Mouse (Mus musculus): Measurements from ENCODE around the gene Ppargc1a. TPM values are rescaled to one million over a fixed set of nuclear protein-coding genes. Genes with fewer than 3 reads are reported as not detected.

Gene Ppargc1a
- polyA plus RNA-seq, 1 experiment from 2014 or later, result 8.1 TPM

GRCm38 (mm10) chr5:51584987-51585386, 17.5 kb upstream of the Ppargc1a start:
- Histone ChIP-seq H3K4me1 (replicated peaks; ENCODE audit: control insufficient read depth, insufficient read depth, low read length) (peaks cover 9% of the 10 kb centered on the region), H3K9ac (ENCODE audit: low read length) (no peak overlapping the region), H3K9me3 (ENCODE audit: control insufficient read depth, low read length) (no peaks in the 10 kb centered on the region), H3K27ac (ENCODE audit: low read length) (no peak overlapping the region), H3K4me2 (ENCODE audit: low read depth, low read length) (no peak overlapping the region), H3K36me3 (ENCODE audit: control insufficient read depth, insufficient read depth, low read length) (no peaks in the 10 kb centered on the region), H3K4me3 (ENCODE audit: low read length) (no peak overlapping the region), H3K27me3 (ENCODE audit: control insufficient read depth, insufficient read depth, low read depth, low read length) (no peaks in the 10 kb centered on the region)
- no peak for ATAC-seq (ENCODE audit: low read depth)
- WGBS, result 21% methylated on average over 6 of the region's 6 CpGs

- Histone ChIP-seq H3K4me3 (ENCODE audit: low read length) (no peak overlapping the region), H3K9ac (ENCODE audit: low read length) (no peak overlapping the region), H3K9me3 (ENCODE audit: control insufficient read depth, low read length) (no peaks in the 10 kb centered on the region), H3K27me3 (ENCODE audit: control insufficient read depth, insufficient read depth, low read depth, low read length) (no peaks in the 10 kb centered on the region), H3K4me2 (ENCODE audit: low read depth, low read length) (no peak overlapping the region), H3K4me1 (replicated peaks; ENCODE audit: control insufficient read depth, insufficient read depth, low read length) (peaks cover 9% of the 10 kb centered on the region), H3K27ac (ENCODE audit: low read length) (no peak overlapping the region), H3K36me3 (ENCODE audit: control insufficient read depth, insufficient read depth, low read length) (no peaks in the 10 kb centered on the region)
- 72% methylated on average over 3 of the region's 3 CpGs for WGBS
- ATAC-seq (ENCODE audit: low read depth), result no peak
These were observed 16.7 kb upstream of the Ppargc1a start for GRCm38 (mm10) chr5:51584186-51584585.

- Histone ChIP-seq H3K9me3 (ENCODE audit: control insufficient read depth, low read length) (no peaks in the 10 kb centered on the region), H3K4me2 (ENCODE audit: low read depth, low read length) (no peak overlapping the region), H3K9ac (ENCODE audit: low read length) (no peak overlapping the region), H3K36me3 (ENCODE audit: control insufficient read depth, insufficient read depth, low read length) (no peaks in the 10 kb centered on the region), H3K27me3 (ENCODE audit: control insufficient read depth, insufficient read depth, low read depth, low read length) (no peaks in the 10 kb centered on the region), H3K4me3 (ENCODE audit: low read length) (no peak overlapping the region), H3K4me1 (replicated peaks; ENCODE audit: control insufficient read depth, insufficient read depth, low read length) (peaks cover 9% of the 10 kb centered on the region), H3K27ac (ENCODE audit: low read length) (no peak overlapping the region)
- no peak for ATAC-seq (ENCODE audit: low read depth)
- 81% methylated on average over 3 of the region's 3 CpGs for WGBS
These were observed 16.1 kb upstream of the Ppargc1a start for GRCm38 (mm10) chr5:51583632-51584031.

- H3K36me3 ChIP-seq (ENCODE audit: control insufficient read depth, insufficient read depth, low read length), result no peaks in the 10 kb centered on the region
- 45% methylated on average over 4 of the region's 4 CpGs for WGBS
- H3K27me3 ChIP-seq (ENCODE audit: control insufficient read depth, insufficient read depth, low read depth, low read length), result no peaks in the 10 kb centered on the region
- H3K4me3 ChIP-seq (ENCODE audit: low read length), result no peak overlapping the region
- H3K27ac ChIP-seq (ENCODE audit: low read length), result no peak overlapping the region
- H3K9me3 ChIP-seq (ENCODE audit: control insufficient read depth, low read length), result no peaks in the 10 kb centered on the region
- H3K9ac ChIP-seq (ENCODE audit: low read length), result no peak overlapping the region
- peaks cover 9% of the 10 kb centered on the region for H3K4me1 ChIP-seq (replicated peaks; ENCODE audit: control insufficient read depth, insufficient read depth, low read length)
- no peak overlapping the region for H3K4me2 ChIP-seq (ENCODE audit: low read depth, low read length)
- ATAC-seq (ENCODE audit: low read depth), result no peak
These were observed 15.5 kb upstream of the Ppargc1a start for GRCm38 (mm10) chr5:51583030-51583429.

- WGBS, result 74% methylated on average over 5 of the region's 5 CpGs
- Histone ChIP-seq H3K4me1 (replicated peaks; ENCODE audit: control insufficient read depth, insufficient read depth, low read length) (peaks cover 9% of the 10 kb centered on the region), H3K36me3 (ENCODE audit: control insufficient read depth, insufficient read depth, low read length) (no peaks in the 10 kb centered on the region), H3K4me2 (ENCODE audit: low read depth, low read length) (no peak overlapping the region), H3K4me3 (ENCODE audit: low read length) (no peak overlapping the region), H3K9me3 (ENCODE audit: control insufficient read depth, low read length) (no peaks in the 10 kb centered on the region), H3K27ac (ENCODE audit: low read length) (no peak overlapping the region), H3K9ac (ENCODE audit: low read length) (no peak overlapping the region), H3K27me3 (ENCODE audit: control insufficient read depth, insufficient read depth, low read depth, low read length) (no peaks in the 10 kb centered on the region)
- ATAC-seq (ENCODE audit: low read depth), result no peak
These were observed 15.1 kb upstream of the Ppargc1a start for GRCm38 (mm10) chr5:51582618-51583017.

GRCm38 (mm10) chr5:51577594-51577993, 10.1 kb upstream of the Ppargc1a start:
- Histone ChIP-seq H3K4me2 (ENCODE audit: low read depth, low read length) (no peak overlapping the region), H3K4me1 (replicated peaks; ENCODE audit: control insufficient read depth, insufficient read depth, low read length) (no peaks in the 10 kb centered on the region), H3K36me3 (ENCODE audit: control insufficient read depth, insufficient read depth, low read length) (no peaks in the 10 kb centered on the region), H3K27ac (ENCODE audit: low read length) (no peak overlapping the region), H3K9ac (ENCODE audit: low read length) (no peak overlapping the region), H3K9me3 (ENCODE audit: control insufficient read depth, low read length) (no peaks in the 10 kb centered on the region), H3K27me3 (ENCODE audit: control insufficient read depth, insufficient read depth, low read depth, low read length) (no peaks in the 10 kb centered on the region), H3K4me3 (ENCODE audit: low read length) (no peak overlapping the region)
- ATAC-seq (ENCODE audit: low read depth), result no peak
- 83% methylated on average over 1 of the region's 1 CpGs for WGBS

- Histone ChIP-seq H3K4me2 (ENCODE audit: low read depth, low read length) (no peak overlapping the region), H3K36me3 (ENCODE audit: control insufficient read depth, insufficient read depth, low read length) (no peaks in the 10 kb centered on the region), H3K27me3 (ENCODE audit: control insufficient read depth, insufficient read depth, low read depth, low read length) (no peaks in the 10 kb centered on the region), H3K9me3 (ENCODE audit: control insufficient read depth, low read length) (no peaks in the 10 kb centered on the region), H3K4me1 (replicated peaks; ENCODE audit: control insufficient read depth, insufficient read depth, low read length) (no peaks in the 10 kb centered on the region), H3K9ac (ENCODE audit: low read length) (no peak overlapping the region), H3K4me3 (ENCODE audit: low read length) (no peak overlapping the region), H3K27ac (ENCODE audit: low read length) (no peak overlapping the region)
- ATAC-seq (ENCODE audit: low read depth), result peak; percentile 62; the same call in 1 of the 2 replicates
- 47% methylated on average over 2 of the region's 2 CpGs for WGBS
These were observed 6.2 kb upstream of the Ppargc1a start for GRCm38 (mm10) chr5:51573770-51574169.

- peak; percentile 52 for ATAC-seq (ENCODE audit: low read depth)
- H3K4me1 ChIP-seq (replicated peaks; ENCODE audit: control insufficient read depth, insufficient read depth, low read length), result 0 out of 2 replicates have a peak, but pooled peaks cover 4% of the 10 kb centered on the region
- no peaks in the 10 kb centered on the region for H3K27me3 ChIP-seq (ENCODE audit: control insufficient read depth, insufficient read depth, low read depth, low read length)
- peak overlapping the region; percentile 34; the same call in 1 of the 2 replicates for H3K27ac ChIP-seq (ENCODE audit: low read length)
- H3K36me3 ChIP-seq (ENCODE audit: control insufficient read depth, insufficient read depth, low read length), result no peaks in the 10 kb centered on the region
- H3K9me3 ChIP-seq (ENCODE audit: control insufficient read depth, low read length), result no peaks in the 10 kb centered on the region
- no peak overlapping the region for H3K4me3 ChIP-seq (ENCODE audit: low read length)
- H3K9ac ChIP-seq (ENCODE audit: low read length), result no peak overlapping the region
- WGBS, result 44% methylated on average over 8 of the region's 8 CpGs
- H3K4me2 ChIP-seq (ENCODE audit: low read depth, low read length), result peak overlapping the region; percentile 12; the same call in 1 of the 2 replicates
These were observed 718 bp upstream of the Ppargc1a start for GRCm38 (mm10) chr5:51568198-51568690.

GRCm38 (mm10) chr5:51565672-51566071, 1.9 kb downstream of the Ppargc1a start:
- Histone ChIP-seq H3K36me3 (ENCODE audit: control insufficient read depth, insufficient read depth, low read length) (no peaks in the 10 kb centered on the region), H3K9ac (ENCODE audit: low read length) (no peak overlapping the region)
- 60% methylated on average over 2 of the region's 2 CpGs for WGBS

GRCm38 (mm10) chr5:51565038-51565437, 2.5 kb downstream of the Ppargc1a start:
- Histone ChIP-seq H3K27ac (ENCODE audit: low read length) (no peak overlapping the region), H3K4me1 (replicated peaks; ENCODE audit: control insufficient read depth, insufficient read depth, low read length) (0 out of 2 replicates have a peak, but pooled peaks cover 4% of the 10 kb centered on the region), H3K4me2 (ENCODE audit: low read depth, low read length) (no peak overlapping the region), H3K9ac (ENCODE audit: low read length) (no peak overlapping the region), H3K4me3 (ENCODE audit: low read length) (no peak overlapping the region), H3K36me3 (ENCODE audit: control insufficient read depth, insufficient read depth, low read length) (no peaks in the 10 kb centered on the region), H3K27me3 (ENCODE audit: control insufficient read depth, insufficient read depth, low read depth, low read length) (no peaks in the 10 kb centered on the region), H3K9me3 (ENCODE audit: control insufficient read depth, low read length) (no peaks in the 10 kb centered on the region)
- ATAC-seq (ENCODE audit: low read depth), result no peak

More at GRCm38 (mm10) chr5:51565672-51566071, 1.9 kb downstream of the Ppargc1a start:
- H3K4me1 ChIP-seq (replicated peaks; ENCODE audit: control insufficient read depth, insufficient read depth, low read length), result 0 out of 2 replicates have a peak, but pooled peaks cover 4% of the 10 kb centered on the region
- no peak overlapping the region for H3K4me3 ChIP-seq (ENCODE audit: low read length)
- H3K4me2 ChIP-seq (ENCODE audit: low read depth, low read length), result no peak overlapping the region
- no peaks in the 10 kb centered on the region for H3K27me3 ChIP-seq (ENCODE audit: control insufficient read depth, insufficient read depth, low read depth, low read length)
- no peak for ATAC-seq (ENCODE audit: low read depth)
- no peak overlapping the region for H3K27ac ChIP-seq (ENCODE audit: low read length)
- H3K9me3 ChIP-seq (ENCODE audit: control insufficient read depth, low read length), result no peaks in the 10 kb centered on the region

All from lung, embryonic 16.5 days (tissue).